Mouse (Mus musculus): ENCODE measurements around the gene Rpgrip1l.

Gene Rpgrip1l

GRCm38 (mm10) chr8:91295786-91296185, 17.3 kb downstream of the Rpgrip1l start:
- CTCF ChIA-PET: interaction anchor here in 1 of 4 experiments (1.2 kb wide), 1 partner anchor 142 kb away, joined by 3 read pairs; no protein-coding TSS in a partner anchor
- POLR2A ChIA-PET: interaction anchor here in 1 of 4 experiments (0.7 kb wide), 1 partner anchor 471 kb away, joined by 5 read pairs; no protein-coding TSS in a partner anchor

GRCm38 (mm10) chr8:91290576-91290975, 22.5 kb downstream of the Rpgrip1l start:
- CTCF ChIA-PET: no interaction called here
- POLR2A ChIA-PET: no interaction called here

- ChIA-PET POLR2A (no interaction called here), CTCF (interaction anchor here in 1 of 4 experiments (0.5 kb wide), 1 partner anchor 22 kb away, joined by 7 read pairs; no protein-coding TSS in a partner anchor)
These were observed 26.8 kb downstream of the Rpgrip1l start for GRCm38 (mm10) chr8:91286237-91286636.

GRCm38 (mm10) chr8:91283815-91284214, 29.2 kb downstream of the Rpgrip1l start:
- CTCF ChIA-PET: no interaction called here
- POLR2A ChIA-PET: no interaction called here

GRCm38 (mm10) chr8:91282655-91283054, 30.4 kb downstream of the Rpgrip1l start:
- POLR2A ChIA-PET: interaction anchor here in 1 of 4 experiments (0.7 kb wide), 1 partner anchor 340 kb away, joined by 6 read pairs; no protein-coding TSS in a partner anchor
- CTCF ChIA-PET: no interaction called here

GRCm38 (mm10) chr8:91281545-91281944, 31.5 kb downstream of the Rpgrip1l start:
- POLR2A ChIA-PET: no interaction called here
- CTCF ChIA-PET: interaction anchor here in 1 of 4 experiments (0.5 kb wide), 1 partner anchor 17 kb away, joined by 3 read pairs; no protein-coding TSS in a partner anchor

- CTCF ChIA-PET: no interaction called here
These were observed 32.4 kb downstream of the Rpgrip1l start for GRCm38 (mm10) chr8:91280467-91281212.

GRCm38 (mm10) chr8:91278060-91278459, 35.0 kb downstream of the Rpgrip1l start:
- ChIA-PET CTCF (interaction anchor here in 2 of 4 experiments (0.6 kb wide), 2 partner anchors 314 to 420 kb away, joined by 3 to 5 read pairs; no protein-coding TSS in a partner anchor), POLR2A (interaction anchor here in 1 of 4 experiments (0.6 kb wide), 1 partner anchor 1166 kb away, joined by 6 read pairs; no protein-coding TSS in a partner anchor)

More at GRCm38 (mm10) chr8:91280467-91281212, 32.4 kb downstream of the Rpgrip1l start:
- POLR2A ChIA-PET: interaction anchor here in 1 of 4 experiments (0.6 kb wide), 1 partner anchor 111 kb away, joined by 3 read pairs; no protein-coding TSS in a partner anchor

GRCm38 (mm10) chr8:91276337-91276736, 36.7 kb downstream of the Rpgrip1l start:
- ChIA-PET POLR2A (no interaction called here), CTCF (interaction anchor here in 3 of 4 experiments (0.5 to 1.5 kb wide), 11 partner anchors 10 to 818 kb away, joined by 3 to 4 read pairs (median 3); partner anchors contain the start of genes Fto (in 1 of the 3) and Rpgrip1l (in 1 of the 3))

- ChIA-PET POLR2A (no interaction called here), CTCF (interaction anchor here in 1 of 4 experiments (0.6 kb wide), 1 partner anchor 159 kb away, joined by 3 read pairs; no protein-coding TSS in a partner anchor)
These were observed 39.6 kb downstream of the Rpgrip1l start for GRCm38 (mm10) chr8:91273493-91273892.

GRCm38 (mm10) chr8:91269374-91269958, 43.6 kb downstream of the Rpgrip1l start:
- ChIA-PET CTCF (no interaction called here), POLR2A (interaction anchor here in 2 of 4 experiments (0.6 to 0.9 kb wide), 2 partner anchors 33 to 75 kb away, joined by 3 to 5 read pairs; no protein-coding TSS in a partner anchor)

- CTCF ChIA-PET: interaction anchor here in 1 of 4 experiments (0.6 kb wide), 1 partner anchor 17 kb away, joined by 3 read pairs; no protein-coding TSS in a partner anchor
These were observed 48.5 kb downstream of the Rpgrip1l start for GRCm38 (mm10) chr8:91264564-91264963.

GRCm38 (mm10) chr8:91263939-91264338, 49.1 kb downstream of the Rpgrip1l start:
- CTCF ChIA-PET: no interaction called here

More at GRCm38 (mm10) chr8:91264564-91264963, 48.5 kb downstream of the Rpgrip1l start:
- POLR2A ChIA-PET: no interaction called here

GRCm38 (mm10) chr8:91261598-91261997, 51.5 kb downstream of the Rpgrip1l start:
- POLR2A ChIA-PET: no interaction called here

More at GRCm38 (mm10) chr8:91263939-91264338, 49.1 kb downstream of the Rpgrip1l start:
- POLR2A ChIA-PET: no interaction called here

GRCm38 (mm10) chr8:91250966-91251365, 62.1 kb downstream of the Rpgrip1l start:
- CTCF ChIA-PET: no interaction called here
- POLR2A ChIA-PET: no interaction called here

More at GRCm38 (mm10) chr8:91261598-91261997, 51.5 kb downstream of the Rpgrip1l start:
- CTCF ChIA-PET: interaction anchor here in 2 of 4 experiments (0.8 to 1.5 kb wide), 3 partner anchors 15 to 92 kb away, joined by 3 read pairs; no protein-coding TSS in a partner anchor

GRCm38 (mm10) chr8:91249758-91250466, 63.1 kb downstream of the Rpgrip1l start:
- CTCF ChIA-PET: no interaction called here
- POLR2A ChIA-PET: no interaction called here

GRCm38 (mm10) chr8:91245821-91246454, 67.1 kb downstream of the Rpgrip1l start:
- CTCF ChIA-PET: no interaction called here
- POLR2A ChIA-PET: no interaction called here

GRCm38 (mm10) chr8:91242721-91243120, 70.3 kb downstream of the Rpgrip1l start:
- POLR2A ChIA-PET: interaction anchor here in 2 of 4 experiments (0.6 to 1.5 kb wide), 3 partner anchors 13 to 1708 kb away, joined by 3 to 4 read pairs (median 3); no protein-coding TSS in a partner anchor
- CTCF ChIA-PET: interaction anchor here in 1 of 4 experiments (0.6 kb wide), 1 partner anchor 1112 kb away, joined by 3 read pairs; no protein-coding TSS in a partner anchor
